ENCODE assay signal across 7 mouse cellular contexts in the genomic region with DNA sequence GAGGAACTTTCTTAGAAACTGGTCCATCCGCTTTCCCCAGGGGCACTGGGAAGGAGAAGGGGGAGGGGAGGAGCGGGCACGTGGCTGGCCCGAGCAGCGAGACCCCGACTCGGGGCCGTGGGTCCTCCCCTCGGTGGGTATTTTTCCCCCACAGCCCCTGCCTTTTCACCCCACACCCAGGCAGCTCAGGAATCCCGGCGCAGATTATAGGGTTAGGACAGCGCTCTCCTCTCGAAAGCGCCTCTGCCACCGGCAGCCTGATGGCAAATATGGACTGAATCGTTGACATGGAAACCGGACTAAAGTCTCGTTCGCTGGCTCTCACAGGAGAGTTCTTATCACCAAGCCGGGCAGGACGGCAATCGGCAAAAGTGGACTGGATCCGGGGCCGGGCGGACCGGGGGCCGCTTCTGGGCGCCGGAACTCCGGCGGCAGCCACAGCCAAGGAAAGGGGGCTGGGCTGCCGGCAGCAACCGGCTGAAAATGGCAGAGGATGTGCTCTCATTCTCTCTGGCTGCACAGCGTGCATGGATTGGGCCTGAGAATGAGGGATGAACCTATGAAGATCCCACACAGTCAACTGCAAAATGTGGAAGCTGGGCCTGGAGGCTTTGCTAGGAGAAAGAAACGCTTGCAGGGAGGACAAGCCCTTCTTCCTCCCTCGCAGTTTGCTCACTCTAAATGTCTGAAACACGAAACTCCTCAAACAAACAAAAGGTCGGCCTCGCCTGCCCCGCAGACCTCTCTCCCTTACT. TPM values are rescaled to one million over a fixed set of nuclear protein-coding genes. Genes with fewer than 3 reads are reported as not detected.
DNase-seq lines count a peak whose midpoint lies in the region; ATAC-seq and TF ChIP-seq lines count a peak whose summit lies in the region.

A gene (minus strand): TSS at position 256 of the 755 bp plus-strand sequence.

- intact Hi-C loops in left cerebral cortex, postnatal 4 days (cut with DNase I) = loop anchor here (5.0 kb wide), 1 partner anchor 71 kb away; no protein-coding TSS in a partner anchor

- TF ChIP-seq CTCF in intestine, postnatal 0 days (IDR thresholded peaks at IDR 0.05; ENCODE audit: low read depth) = no peak
- TF ChIP-seq CTCF in small intestine, adult 2 months (IDR thresholded peaks at IDR 0.05; ENCODE audit: extremely low read depth, insufficient read length, insufficient replicate concordance, low read depth, low read length) = no peak

- peaks cover 39% of the 10 kb centered on the region for H3K4me1 ChIP-seq in embryonic facial prominence, embryonic 10.5 days
- 0 out of 2 replicates have a peak, but pooled peaks cover 5% of the 10 kb centered on the region for H3K4me1 ChIP-seq in intestine, postnatal 0 days (replicated peaks; ENCODE audit: control insufficient read depth, insufficient read depth, low read length)
- H3K4me1 ChIP-seq in midbrain, embryonic 12.5 days = peaks cover 17% of the 10 kb centered on the region
- peaks cover 15% of the 10 kb centered on the region for H3K4me1 ChIP-seq in small intestine, adult 2 months (ENCODE audit: control insufficient read depth, insufficient read depth, insufficient read length, low read length)

- peak; percentile 51; the same call in 1 of the 2 replicates for TF ChIP-seq POLR2A in small intestine, adult 2 months (IDR thresholded peaks at IDR 0.05; ENCODE audit: low read depth, low read length)

- H3K4me2 ChIP-seq in intestine, postnatal 0 days (replicated peaks; ENCODE audit: low read depth) = peak within 1 kb of the TSS; percentile 84
- peak within 1 kb of the TSS; percentile 96 for H3K4me2 ChIP-seq in midbrain, embryonic 12.5 days (replicated peaks)

- H3K36me3 ChIP-seq in embryonic facial prominence, embryonic 10.5 days (replicated peaks) = 0 out of 2 replicates have a peak, but pooled peaks cover 7% of the 10 kb centered on the region
- H3K36me3 ChIP-seq in intestine, postnatal 0 days (ENCODE audit: control insufficient read depth, insufficient read depth) = no peaks in the 10 kb centered on the region
- H3K36me3 ChIP-seq in midbrain, embryonic 12.5 days = no peaks in the 10 kb centered on the region
- H3K36me3 ChIP-seq in small intestine, adult 2 months (ENCODE audit: control insufficient read depth, insufficient read depth, low read length) = no peaks in the 10 kb centered on the region

- peak within 1 kb of the TSS; percentile 100 for H3K27ac ChIP-seq in embryonic facial prominence, embryonic 10.5 days (replicated peaks)
- peak within 1 kb of the TSS; percentile 99 for H3K27ac ChIP-seq in intestine, postnatal 0 days (ENCODE audit: low read depth, low read length)
- peak within 1 kb of the TSS; percentile 100 for H3K27ac ChIP-seq in midbrain, embryonic 12.5 days (replicated peaks)
- H3K27ac ChIP-seq in small intestine, adult 2 months (ENCODE audit: insufficient read depth, low read depth, low read length) = peak within 1 kb of the TSS; percentile 100

- H3K9me3 ChIP-seq in embryonic facial prominence, embryonic 10.5 days = no peaks in the 10 kb centered on the region
- no peaks in the 10 kb centered on the region for H3K9me3 ChIP-seq in intestine, postnatal 0 days (ENCODE audit: control insufficient read depth)
- H3K9me3 ChIP-seq in midbrain, embryonic 12.5 days = no peaks in the 10 kb centered on the region

- no peaks in the 10 kb centered on the region for H3K27me3 ChIP-seq in embryonic facial prominence, embryonic 10.5 days (replicated peaks; ENCODE audit: low read depth, poor library complexity, severe bottlenecking)
- no peaks in the 10 kb centered on the region for H3K27me3 ChIP-seq in intestine, postnatal 0 days (replicated peaks; ENCODE audit: control insufficient read depth, insufficient read depth, low read length)
- no peaks in the 10 kb centered on the region for H3K27me3 ChIP-seq in midbrain, embryonic 12.5 days
- H3K27me3 ChIP-seq in small intestine, adult 2 months (ENCODE audit: control insufficient read depth, insufficient read depth, low read length) = no peaks in the 10 kb centered on the region; the same call in 1 of the 2 replicates

- under 1% methylated on average over 40 of the region's 40 CpGs for WGBS in embryonic facial prominence, embryonic 10.5 days
- WGBS in intestine, postnatal 0 days = under 1% methylated on average over 40 of the region's 40 CpGs
- WGBS in midbrain, embryonic 12.5 days = under 1% methylated on average over 40 of the region's 40 CpGs
- under 1% methylated on average over 40 of the region's 40 CpGs for WGBS in small intestine, adult 2 months

- peak; percentile 97 for DNase-seq in adrenal gland, postnatal 10 days
- peak; percentile 97 for DNase-seq in embryonic facial prominence, embryonic 10.5 days (ENCODE audit: low spot score)
- DNase-seq in gonadal fat pad, adult 2 months (ENCODE audit: low read depth) = no peak
- DNase-seq in left cerebral cortex, postnatal 4 days = peak; percentile 94

- H3K9ac ChIP-seq in intestine, postnatal 0 days (ENCODE audit: low read depth, low read length) = peak within 1 kb of the TSS; percentile 86
- H3K9ac ChIP-seq in midbrain, embryonic 12.5 days (replicated peaks) = peak within 1 kb of the TSS; percentile 100

- H3K4me3 ChIP-seq in embryonic facial prominence, embryonic 10.5 days = peak within 1 kb of the TSS; percentile 92
- peak within 1 kb of the TSS; percentile 61 for H3K4me3 ChIP-seq in intestine, postnatal 0 days (ENCODE audit: low read depth, low read length)
- peak within 1 kb of the TSS; percentile 100 for H3K4me3 ChIP-seq in midbrain, embryonic 12.5 days
- peak within 1 kb of the TSS; percentile 79 for H3K4me3 ChIP-seq in small intestine, adult 2 months (ENCODE audit: low read depth, low read length)

- peak; percentile 56 for ATAC-seq in intestine, postnatal 0 days
- ATAC-seq in midbrain, embryonic 12.5 days (ENCODE audit: low FRiP score, low read depth) = peak; percentile 47

RNA-seq across cellular contexts. Expression of the gene that starts here (rescaled TPM):
- total RNA-seq in adrenal gland, postnatal 10 days (2021) = 10 to 100 TPM; 46.7 to 63.4 TPM
- 38.9 and 40.0 TPM in 2 replicates for polyA plus RNA-seq in embryonic facial prominence, embryonic 10.5 days (2016; fragmentation: Nextera tagmentation; extraction: Ambion mirVana)
- 29.7 and 49.4 TPM in 2 replicates for polyA plus RNA-seq in gonadal fat pad, adult 2 months (2012; rRNA removed)
- polyA plus RNA-seq in intestine, postnatal 0 days (2015; fragmentation: Nextera tagmentation; extraction: Ambion mirVana) = 10.4 and 12.1 TPM in 2 replicates
- 100 to 1,000 TPM; 114 to 121 TPM for total RNA-seq in left cerebral cortex, postnatal 4 days (2021)
- 47.7 and 48.5 TPM in 2 replicates for polyA plus RNA-seq in midbrain, embryonic 12.5 days (2016; fragmentation: Nextera tagmentation; extraction: Ambion mirVana)
- 42.1 and 74.9 TPM in 2 replicates for polyA plus RNA-seq in small intestine, adult 2 months (2012; rRNA removed)
